ENCODE assay signal across 8 mouse cellular contexts in genomic region chr4:111686951-111687350, GRCm38 (mm10). TPM values are rescaled to one million over a fixed set of nuclear protein-coding genes. Genes with fewer than 3 reads are reported as not detected.
DNase-seq lines count a peak whose midpoint lies in the region; ATAC-seq and TF ChIP-seq lines count a peak whose summit lies in the region.

No protein-coding gene starts in this region.

- H3K4me1 ChIP-seq in cerebellum, adult 2 months (ENCODE audit: control insufficient read depth, insufficient read depth, low read length), result no peaks in the 10 kb centered on the region
- peaks cover 16% of the 10 kb centered on the region for H3K4me1 ChIP-seq in embryonic facial prominence, embryonic 15.5 days
- no peaks in the 10 kb centered on the region for H3K4me1 ChIP-seq in hindbrain, embryonic 11.5 days (replicated peaks; ENCODE audit: control insufficient read depth, insufficient read depth, low read length)

- intact Hi-C loops in left cerebral cortex, postnatal 25 days (cut with DNase I), result loop anchor here (2.0 kb wide), 1 partner anchor 1658 kb away; no protein-coding TSS in a partner anchor

- peak; percentile 74 for TF ChIP-seq CTCF in cerebellum, adult 2 months (IDR thresholded peaks at IDR 0.05; ENCODE audit: borderline replicate concordance, insufficient read depth, low read depth, low read length)

- H3K27me3 ChIP-seq in cerebellum, adult 2 months (ENCODE audit: control insufficient read depth, insufficient read depth, low read length), result no peaks in the 10 kb centered on the region
- no peaks in the 10 kb centered on the region for H3K27me3 ChIP-seq in embryonic facial prominence, embryonic 15.5 days
- H3K27me3 ChIP-seq in hindbrain, embryonic 11.5 days (ENCODE audit: control insufficient read depth, insufficient read depth, low read length), result no peaks in the 10 kb centered on the region

- H3K27ac ChIP-seq in cerebellum, adult 2 months (ENCODE audit: insufficient read depth, low read length), result no peak overlapping the region
- H3K27ac ChIP-seq in embryonic facial prominence, embryonic 15.5 days (replicated peaks), result no peak overlapping the region
- no peak overlapping the region for H3K27ac ChIP-seq in hindbrain, embryonic 11.5 days (ENCODE audit: low read depth, low read length)

- H3K9ac ChIP-seq in embryonic facial prominence, embryonic 15.5 days, result no peak overlapping the region
- no peak overlapping the region for H3K9ac ChIP-seq in hindbrain, embryonic 11.5 days (ENCODE audit: low read depth, low read length)

- peak; percentile 22 to 29 for DNase-seq in cerebellum, adult 2 months
- DNase-seq in cerebellum, adult 9-11 months, result no peak
- peak; percentile 60 for DNase-seq in adrenal gland, postnatal 10 days
- DNase-seq in hindbrain, embryonic 11.5 days (ENCODE audit: low spot score), result peak; percentile 72
- DNase-seq in left cerebral cortex, postnatal 25 days (ENCODE audit: low spot score in 2 of 2), result peak; percentile 54 to 62
- DNase-seq in right cerebral cortex, postnatal 4 days, result peak; percentile 66

- H3K4me3 ChIP-seq in cerebellum, adult 2 months (replicated peaks; ENCODE audit: insufficient read depth, low read depth, low read length), result no peak overlapping the region
- no peak overlapping the region; the same call in 1 of the 2 replicates for H3K4me3 ChIP-seq in embryonic facial prominence, embryonic 15.5 days (replicated peaks)
- H3K4me3 ChIP-seq in hindbrain, embryonic 11.5 days (ENCODE audit: low read depth, low read length), result no peak overlapping the region

- no peaks in the 10 kb centered on the region for H3K9me3 ChIP-seq in embryonic facial prominence, embryonic 15.5 days (replicated peaks)
- H3K9me3 ChIP-seq in hindbrain, embryonic 11.5 days (ENCODE audit: control insufficient read depth, low read length), result no peaks in the 10 kb centered on the region

- H3K4me2 ChIP-seq in embryonic facial prominence, embryonic 15.5 days (replicated peaks), result peak overlapping the region; percentile 40
- no peak overlapping the region for H3K4me2 ChIP-seq in hindbrain, embryonic 11.5 days (replicated peaks; ENCODE audit: low read depth, low read length)

- ATAC-seq in embryonic facial prominence, embryonic 15.5 days (ENCODE audit: insufficient number of reproducible peaks, low FRiP score, low TSS enrichment, low read depth), result 0 out of 2 replicates have a peak, but pooled peaks have one; percentile 63
- ATAC-seq in hindbrain, embryonic 11.5 days (ENCODE audit: low FRiP score), result peak; percentile 84
- ATAC-seq in megakaryocyte-erythroid progenitor cell, adult 5-6 weeks (replicated peaks; ENCODE audit: low FRiP score, low TSS enrichment, poor library complexity, severe bottlenecking), result peak; percentile 89

- no peak for TF ChIP-seq POLR2A in cerebellum, adult 2 months (IDR thresholded peaks at IDR 0.05; ENCODE audit: borderline replicate concordance, insufficient read depth, low read length)

- H3K36me3 ChIP-seq in embryonic facial prominence, embryonic 15.5 days, result no peaks in the 10 kb centered on the region
- H3K36me3 ChIP-seq in hindbrain, embryonic 11.5 days (ENCODE audit: control insufficient read depth, insufficient read depth, low read length), result no peaks in the 10 kb centered on the region

- 11% methylated on average over 9 of the region's 9 CpGs for WGBS in cerebellum, adult 2 months
- WGBS in embryonic facial prominence, embryonic 15.5 days, result 7% methylated on average over 9 of the region's 9 CpGs
- WGBS in hindbrain, embryonic 11.5 days, result 7% methylated on average over 9 of the region's 9 CpGs

RNA-seq across cellular contexts. Expression of gene Spata6, which starts 32.8 kb away (rescaled TPM):
- polyA plus RNA-seq in cerebellum, adult 2 months (2012; rRNA removed), result 6.9 and 8.2 TPM in 2 replicates
- 10 to 100 TPM; 16.9 to 20.0 TPM for total RNA-seq in adrenal gland, postnatal 10 days (2021)
- polyA plus RNA-seq in embryonic facial prominence, embryonic 15.5 days (2015; fragmentation: Nextera tagmentation; extraction: Ambion mirVana), result 25.1 and 26.1 TPM in 2 replicates
- polyA plus RNA-seq in hindbrain, embryonic 11.5 days (2014; fragmentation: Nextera tagmentation; extraction: Ambion mirVana), result 26.4 and 30.2 TPM in 2 replicates
- 1 to 10 TPM; 3.2 to 4.6 TPM for total RNA-seq in left cerebral cortex, postnatal 25 days (2021)
- total RNA-seq in megakaryocyte-erythroid progenitor cell, adult 5-6 weeks (2014; fragmentation: Nextera tagmentation), result 9.5 and 11.1 TPM in 2 replicates
- total RNA-seq in megakaryocyte-erythroid progenitor cell, adult 5-6 weeks (2017), result 6.3 and 7.9 TPM in 2 replicates
